Mouse (Mus musculus): ENCODE measurements around the gene Chrm1.
"Not testable (repeated sequence)": the region's sequence is repeated elsewhere in the genome, so short reads cannot be mapped to it uniquely, and the experiment has no call there.

Gene Chrm1

DNA sequence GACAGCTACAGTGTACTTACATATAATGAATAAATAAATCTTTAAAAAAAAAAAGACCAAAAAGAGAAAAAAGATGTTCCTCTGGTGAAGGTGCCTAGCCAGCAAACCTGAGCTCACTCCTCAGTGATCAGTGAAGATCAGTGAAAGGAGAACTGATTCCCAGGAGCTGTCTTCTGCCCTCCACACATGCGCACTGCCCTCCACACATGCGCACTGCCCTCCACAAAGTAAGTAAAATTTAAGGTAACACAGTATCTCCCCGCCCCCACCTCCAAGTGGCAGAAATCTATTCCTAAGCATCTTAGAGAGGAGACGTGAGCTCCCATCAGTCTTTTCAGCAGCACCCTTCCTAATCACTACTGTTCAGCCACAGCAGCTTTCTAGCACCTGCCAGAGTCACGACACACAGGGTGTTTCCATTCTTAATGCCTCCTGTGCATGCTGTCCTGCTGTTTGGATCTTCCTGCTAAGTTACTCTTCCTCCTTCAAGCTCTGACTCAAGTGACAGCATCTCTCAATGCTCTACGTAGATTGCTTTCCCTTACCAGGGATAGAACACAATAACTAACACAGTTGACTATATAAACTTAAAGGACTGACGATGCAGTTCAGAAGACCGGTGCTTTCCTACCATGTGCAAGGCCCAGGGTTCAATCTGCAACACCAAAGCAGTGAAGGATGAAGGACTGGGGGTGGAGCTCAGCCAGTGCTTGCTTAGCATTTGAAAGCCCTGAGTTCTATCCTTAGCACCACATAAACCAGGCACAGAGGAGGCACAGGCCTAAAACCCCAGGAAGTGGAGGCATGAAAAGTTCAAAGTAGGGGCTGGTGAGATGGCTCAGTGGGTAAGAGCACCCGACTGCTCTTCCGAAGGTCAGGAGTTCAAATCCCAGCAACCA, 52.5 kb downstream of the Chrm1 start:
- no peak for DNase-seq (ENCODE audit: extremely low spot score, low read depth, low spot score)

- DNase-seq (ENCODE audit: extremely low spot score, low read depth, low spot score): no peak
Measured at GRCm38 (mm10) chr19:8716767-8717475, 53.3 kb downstream of the Chrm1 start.

DNA sequence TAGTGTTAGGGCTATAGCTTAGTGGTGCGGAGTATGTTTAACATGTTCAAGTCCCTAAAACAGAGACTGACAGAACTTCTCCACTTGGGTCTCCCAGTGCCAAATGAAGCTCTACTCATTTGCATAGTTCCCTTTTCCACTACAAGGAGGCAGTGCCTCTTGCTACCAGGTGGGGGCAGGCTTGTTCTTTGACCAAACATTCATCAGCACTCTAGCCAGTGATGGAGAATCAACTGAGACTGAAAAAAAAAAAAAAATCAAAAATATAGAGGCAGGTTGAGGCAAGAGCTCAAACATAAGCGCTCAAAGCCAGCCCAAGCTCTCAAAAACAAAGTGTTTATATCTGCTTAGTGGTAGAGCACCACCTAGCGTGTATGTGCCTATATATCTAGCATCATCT, 54.8 kb downstream of the Chrm1 start:
- no peak for DNase-seq (ENCODE audit: extremely low spot score, low read depth, low spot score)

- not testable (repeated sequence) for DNase-seq (ENCODE audit: extremely low spot score, low read depth, low spot score)
Measured at GRCm38 (mm10) chr19:8719037-8719436, 55.4 kb downstream of the Chrm1 start.

- no peak for DNase-seq (ENCODE audit: extremely low spot score, low read depth, low spot score)
Measured at GRCm38 (mm10) chr19:8721378-8721777, 57.8 kb downstream of the Chrm1 start.

GRCm38 (mm10) chr19:8722021-8722420, 58.4 kb downstream of the Chrm1 start:
- no peak for DNase-seq (ENCODE audit: extremely low spot score, low read depth, low spot score)

DNA sequence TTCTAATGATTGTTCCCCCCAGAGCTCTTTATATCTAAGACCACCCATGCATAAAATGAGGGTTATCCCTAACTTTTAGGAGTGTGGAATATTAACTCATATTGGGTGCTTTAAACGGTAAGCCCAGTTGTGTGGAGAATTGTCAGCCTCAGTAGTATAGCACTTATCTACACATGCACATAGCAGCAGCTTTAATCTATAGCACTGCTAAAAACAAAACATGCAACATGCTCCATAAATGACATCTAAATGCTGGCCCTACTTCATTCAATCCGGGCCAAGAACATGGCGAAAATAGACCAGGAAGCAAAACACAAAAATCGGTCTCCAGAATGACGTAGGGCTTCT, 58.9 kb downstream of the Chrm1 start:
- no peak for DNase-seq (ENCODE audit: extremely low spot score, low read depth, low spot score)

DNA sequence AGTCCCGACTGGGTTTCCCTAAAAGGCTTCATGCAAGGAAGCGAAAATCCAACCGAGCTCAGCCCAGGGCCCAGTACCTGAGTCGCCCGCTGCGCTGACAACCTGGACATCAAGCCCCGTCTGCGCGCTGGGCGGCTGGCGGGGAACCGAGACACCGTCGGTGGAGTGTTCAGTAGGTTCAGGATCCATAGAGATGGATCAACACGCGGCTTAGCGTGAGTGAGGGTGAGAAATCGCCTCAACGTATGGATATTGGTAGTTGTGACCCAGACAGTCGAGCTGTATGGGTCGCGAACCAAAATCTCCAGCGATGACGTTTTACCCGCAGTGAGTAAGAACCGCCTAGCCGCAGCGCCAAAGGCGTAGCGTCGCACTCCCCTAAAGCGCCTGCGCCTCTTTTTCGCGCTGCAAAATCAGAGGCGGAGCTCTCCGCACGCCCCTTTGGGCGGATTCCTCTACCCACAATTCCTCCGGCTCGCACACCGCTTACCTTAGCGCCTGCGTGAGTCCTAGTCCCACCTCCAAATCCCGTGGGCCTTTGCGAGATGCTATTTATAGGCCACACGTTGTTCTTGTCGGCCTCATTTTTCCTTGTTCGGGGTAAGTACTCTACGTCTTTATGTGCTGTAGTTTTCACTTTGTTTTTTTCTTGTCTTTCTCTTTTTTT, 59.5 kb downstream of the Chrm1 start, which contains the start of gene Slc3a2:
Gene Slc3a2, minus strand, starts transcription at position 463 of the 667 bp plus-strand sequence.
- DNase-seq (ENCODE audit: extremely low spot score, low read depth, low spot score): peak; percentile 98

DNA sequence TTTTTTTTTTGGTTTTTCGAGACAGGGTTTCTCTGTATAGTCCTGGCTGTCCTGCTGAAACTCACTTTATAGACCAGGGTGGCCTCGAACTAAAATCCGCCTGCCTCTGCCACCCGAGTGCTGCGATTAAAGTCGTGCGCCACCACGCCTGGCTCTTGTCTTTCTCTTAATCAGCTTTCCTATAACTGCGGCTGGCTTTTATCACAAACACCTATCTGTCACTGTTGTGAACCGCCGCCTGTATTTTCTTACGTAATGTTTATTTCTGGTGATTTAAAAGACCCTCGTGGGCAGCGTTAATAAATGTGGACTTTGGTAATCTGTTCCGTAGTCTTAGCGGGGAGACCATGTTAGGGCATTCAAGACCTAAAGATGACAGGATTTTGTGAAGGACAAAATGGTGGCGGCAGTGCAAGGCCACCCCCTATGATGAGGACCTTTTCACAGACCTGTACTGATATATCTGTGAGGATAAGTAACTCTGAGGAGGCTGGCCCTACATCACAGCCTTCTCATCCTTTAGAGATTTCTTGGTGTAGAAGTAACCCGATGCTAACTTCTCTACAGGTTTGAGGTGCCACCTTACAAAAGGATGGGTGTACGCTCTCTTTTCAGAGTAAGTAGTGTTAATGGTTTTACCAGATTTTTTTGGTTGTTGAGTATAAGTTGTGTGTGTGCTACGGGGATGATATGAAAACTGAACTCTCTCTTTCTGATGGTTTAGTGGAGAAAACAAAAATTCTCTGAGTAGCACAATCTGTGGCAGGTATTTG, 60.2 kb downstream of the Chrm1 start:
- DNase-seq (ENCODE audit: extremely low spot score, low read depth, low spot score): no peak

GRCm38 (mm10) chr19:8724392-8724791, 60.8 kb downstream of the Chrm1 start:
- no peak for DNase-seq (ENCODE audit: extremely low spot score, low read depth, low spot score)

DNA sequence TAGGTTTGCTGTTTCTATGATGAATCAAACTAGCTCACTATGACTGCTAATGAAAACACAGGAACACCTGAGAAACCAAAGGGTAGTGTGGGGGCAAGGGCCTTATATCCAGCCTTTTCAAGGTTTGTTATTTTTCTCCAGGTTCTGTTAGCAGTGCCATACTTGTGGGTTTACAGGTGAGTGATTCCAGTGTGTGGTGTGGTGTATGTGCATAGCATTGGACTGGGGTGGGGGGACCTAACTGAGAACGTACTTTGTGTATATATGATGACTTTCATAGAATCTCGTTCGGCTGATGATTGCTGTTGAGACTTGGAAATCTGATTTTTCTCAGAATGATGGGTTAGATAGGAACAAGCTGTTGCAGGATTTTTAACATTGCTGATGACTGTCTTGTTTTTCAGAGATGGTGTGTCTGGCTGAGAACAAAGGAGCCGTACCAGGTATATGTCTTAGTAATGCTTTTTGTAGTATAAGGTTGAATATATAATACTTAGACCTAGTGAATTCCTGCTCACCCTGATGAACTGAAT, 61.6 kb downstream of the Chrm1 start:
- DNase-seq (ENCODE audit: extremely low spot score, low read depth, low spot score): no peak

- no peak for DNase-seq (ENCODE audit: extremely low spot score, low read depth, low spot score)
Measured at GRCm38 (mm10) chr19:8726609-8727390, 63.2 kb downstream of the Chrm1 start.

- no peak for DNase-seq (ENCODE audit: extremely low spot score, low read depth, low spot score)
Measured at GRCm38 (mm10) chr19:8727495-8728114, 64.0 kb downstream of the Chrm1 start.

DNA sequence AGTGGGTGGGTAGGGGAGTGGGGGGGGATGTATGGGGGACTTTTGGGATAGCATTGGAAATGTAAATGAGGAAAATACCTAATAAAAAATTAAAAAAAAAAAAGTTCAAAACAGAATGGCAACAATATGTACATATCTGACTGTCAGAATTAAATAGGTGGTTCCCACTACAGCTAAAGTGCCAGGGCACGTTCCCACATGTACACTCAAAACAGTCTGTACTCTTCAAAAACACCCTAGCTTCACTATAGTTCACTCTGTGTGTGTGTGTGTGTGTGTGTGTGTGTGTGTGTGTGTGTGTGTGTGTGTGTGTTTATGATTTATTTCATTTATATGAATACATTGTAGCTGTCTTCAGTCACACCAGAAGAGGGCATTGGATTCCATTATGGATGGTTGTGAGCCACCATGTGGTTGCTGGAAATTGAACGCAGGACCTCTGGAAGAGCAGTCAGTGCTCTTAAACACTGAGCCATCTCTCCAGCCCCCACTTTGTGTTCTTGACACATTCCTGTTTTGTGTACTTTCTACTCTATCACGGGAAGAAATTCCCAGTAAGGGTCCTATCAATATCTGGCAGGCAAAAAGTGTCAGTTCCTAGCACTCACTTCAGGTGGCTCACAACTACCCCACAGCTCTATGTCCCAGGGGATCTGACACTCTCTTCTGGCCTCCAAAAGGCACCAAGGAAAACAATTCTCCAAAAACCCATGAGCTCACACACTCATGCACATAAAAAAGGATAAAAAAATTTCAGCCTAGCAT, 64.9 kb downstream of the Chrm1 start:
- not testable (repeated sequence) for DNase-seq (ENCODE audit: extremely low spot score, low read depth, low spot score)

Data from hindlimb bud, embryonic 11.5 days (tissue).